Mouse (Mus musculus) CD4-positive, CD25-positive, alpha-beta regulatory T cell (primary cell): ENCODE results near the gene 9430097D07Rik. TPM values are rescaled to one million over a fixed set of nuclear protein-coding genes. Genes with fewer than 3 reads are reported as not detected.

Experiments used
- polyA plus RNA-seq: library from polyadenylated mRNA; unstranded; fragments of 100-300 nt; shearing (Covaris generic); gene quantifications from one replicate; pipeline ENCODE4 v1.2.1, GENCODE M21; 2017

9430097D07Rik gene
- polyA plus RNA-seq = 0.12 TPM

GRCm38 (mm10) chr2:32575586-32576160 lies at the start of gene 9430097D07Rik:
Gene 9430097D07Rik (minus strand): TSS chr2:32575684.

GRCm38 (mm10) chr2:32621517-32621859 lies 46.0 kb upstream of the 9430097D07Rik start, which contains the start of gene Ak1:
Gene Ak1 (plus strand): TSS chr2:32621758.

GRCm38 (mm10) chr2:32599409-32599808 lies 23.9 kb upstream of the 9430097D07Rik start, which contains the start of gene St6galnac6:
Gene St6galnac6 (plus strand): TSS chr2:32599709.

GRCm38 (mm10) chr2:32586871-32587351 lies 11.4 kb upstream of the 9430097D07Rik start, which contains the start of gene St6galnac4:
Gene St6galnac4 (plus strand): TSS chr2:32587095.

GRCm38 (mm10) chr2:32574497-32574896 lies 987 bp downstream of the 9430097D07Rik start, which contains the start of gene Pip5kl1:
Gene Pip5kl1 (plus strand): TSS chr2:32574797.

GRCm38 (mm10) chr2:32570698-32571494 lies 4.6 kb downstream of the 9430097D07Rik start, which contains the start of gene Dpm2:
Gene Dpm2 (plus strand): TSS chr2:32570858.

GRCm38 (mm10) chr2:32534733-32535471 lies 40.6 kb downstream of the 9430097D07Rik start, which contains the start of gene Fam102a:
Gene Fam102a (plus strand): TSS chr2:32535332.

Other genes starting within 250 kb of the 9430097D07Rik start
- gene Ciz1, start 223.4 kb downstream of the 9430097D07Rik start, polyA plus RNA-seq = 125 TPM
- gene Dnm1, start 222.3 kb downstream of the 9430097D07Rik start, polyA plus RNA-seq = not detected
- 70.6 TPM for gene 1110008P14Rik, start 193.7 kb downstream of the 9430097D07Rik start, polyA plus RNA-seq
- not detected for gene Lcn2, start 187.4 kb downstream of the 9430097D07Rik start, polyA plus RNA-seq
- 23.8 TPM for gene Ptges2, start 179.8 kb downstream of the 9430097D07Rik start, polyA plus RNA-seq
- gene Naif1, start 125.2 kb downstream of the 9430097D07Rik start, polyA plus RNA-seq = 8.7 TPM
- gene Slc25a25, start 124.2 kb downstream of the 9430097D07Rik start, polyA plus RNA-seq = 26.7 TPM
- 139 TPM for gene Fam102a, start 40.4 kb downstream of the 9430097D07Rik start, polyA plus RNA-seq
- 139 TPM for gene Dpm2, start 4.8 kb downstream of the 9430097D07Rik start, polyA plus RNA-seq
- gene Pip5kl1, start 887 bp downstream of the 9430097D07Rik start, polyA plus RNA-seq = 0.36 TPM
- 43.7 TPM for gene St6galnac4, start 11.4 kb upstream of the 9430097D07Rik start, polyA plus RNA-seq
- 5.1 TPM for gene St6galnac6, start 24.0 kb upstream of the 9430097D07Rik start, polyA plus RNA-seq
- gene Ak1, start 46.1 kb upstream of the 9430097D07Rik start, polyA plus RNA-seq = not detected
- 0.19 TPM for gene Eng, start 70.9 kb upstream of the 9430097D07Rik start, polyA plus RNA-seq
- gene Fpgs, start 128.5 kb upstream of the 9430097D07Rik start, polyA plus RNA-seq = 25.7 TPM
- gene Cdk9, start 137.4 kb upstream of the 9430097D07Rik start, polyA plus RNA-seq = 177 TPM
- 116 TPM for gene Sh2d3c, start 145.4 kb upstream of the 9430097D07Rik start, polyA plus RNA-seq
- 0.85 TPM for gene 6330409D20Rik, start 165.3 kb upstream of the 9430097D07Rik start, polyA plus RNA-seq
- gene Tor2a, start 181.6 kb upstream of the 9430097D07Rik start, polyA plus RNA-seq = 76.5 TPM
- gene Ttc16, start 199.9 kb upstream of the 9430097D07Rik start, polyA plus RNA-seq = 0.48 TPM
- 4.9 TPM for gene Ptrh1, start 200.1 kb upstream of the 9430097D07Rik start, polyA plus RNA-seq
- 0.22 TPM for gene Cfap157, start 208.7 kb upstream of the 9430097D07Rik start, polyA plus RNA-seq